ENCODE assay signal across 27 mouse cellular contexts in genomic region chr5:36570098-36570497, GRCm38 (mm10). TPM values are rescaled to one million over a fixed set of nuclear protein-coding genes. Genes with fewer than 3 reads are reported as not detected.
A peak's percentile ranks its signal among the peaks of the same experiment; 100 is the strongest.
DNase-seq lines count a peak whose midpoint lies in the region; ATAC-seq and TF ChIP-seq lines count a peak whose summit lies in the region.
"Had no signal": no experiment of that assay in that cellular context is flagged by ENCODE, and none has a peak within 500 bp of the region (broad histone marks: within the 10 kb centered on the region; RNA-seq: fewer than 3 reads in every experiment).

No protein-coding gene starts in this region.

- intact Hi-C loops in gastrocnemius, adult 2 months (cut with DNase I) = no loop called here
- intact Hi-C loops in gastrocnemius, postnatal 36 days (cut with DNase I) = no loop called here

- H3K4me2 ChIP-seq in intestine, postnatal 0 days (replicated peaks; ENCODE audit: low read depth) = no peak overlapping the region
- H3K4me2 ChIP-seq: embryonic facial prominence, embryonic 13.5 days; embryonic facial prominence, embryonic 15.5 days; forebrain, embryonic 12.5 days had no signal

- H3K4me1 ChIP-seq in liver, adult 2 months (ENCODE audit: control insufficient read depth, insufficient read depth, low read length) = peaks cover 45% of the 10 kb centered on the region
- peaks cover 100% of the 10 kb centered on the region for H3K4me1 ChIP-seq in megakaryocyte, embryonic 14.5 days
- peaks cover 6% of the 10 kb centered on the region; the same call in 1 of the 2 replicates for H3K4me1 ChIP-seq in intestine, postnatal 0 days (replicated peaks; ENCODE audit: control insufficient read depth, insufficient read depth, low read length)

- peaks cover 25% of the 10 kb centered on the region; the same call in 1 of the 2 replicates for H3K79me2 ChIP-seq in liver, adult 2 months (ENCODE audit: control insufficient read depth, insufficient read depth, low read length)

- no peak overlapping the region for H3K27ac ChIP-seq in gastrocnemius, adult 2 months
- peak overlapping the region; percentile 51 for H3K27ac ChIP-seq in liver, adult 2 months (replicated peaks; ENCODE audit: insufficient read depth, low read depth, low read length)
- H3K27ac ChIP-seq in intestine, postnatal 0 days (ENCODE audit: low read depth, low read length) = no peak overlapping the region; the same call in 1 of the 2 replicates
- H3K27ac ChIP-seq: embryonic facial prominence, embryonic 13.5 days; embryonic facial prominence, embryonic 15.5 days; forebrain, embryonic 10.5 days; forebrain, embryonic 12.5 days had no signal

- TF ChIP-seq CTCF in gastrocnemius, adult 2 months (IDR thresholded peaks at IDR 0.05) = no peak
- TF ChIP-seq CTCF in liver, adult 2 months (IDR thresholded peaks at IDR 0.05; ENCODE audit: low read depth, low read length) = no peak
- no peak for TF ChIP-seq CTCF in intestine, postnatal 0 days (IDR thresholded peaks at IDR 0.05; ENCODE audit: low read depth)

- H3K36me3 ChIP-seq in liver, adult 2 months (ENCODE audit: control insufficient read depth, insufficient read depth, low read length) = no peaks in the 10 kb centered on the region; the same call in 1 of the 2 replicates
- peaks cover 75% of the 10 kb centered on the region for H3K36me3 ChIP-seq in megakaryocyte, embryonic 14.5 days (replicated peaks; ENCODE audit: low read length)
- H3K36me3 ChIP-seq in intestine, postnatal 0 days (ENCODE audit: control insufficient read depth, insufficient read depth) = peaks cover 24% of the 10 kb centered on the region; the same call in 1 of the 2 replicates

- no peak for TF ChIP-seq POLR2A in liver, adult 2 months (IDR thresholded peaks at IDR 0.05; ENCODE audit: extremely low read depth, insufficient read depth, low read length)

- H3K4me3 ChIP-seq in gastrocnemius, adult 2 months = no peak overlapping the region
- H3K4me3 ChIP-seq in liver, adult 2 months (ENCODE audit: insufficient read depth, low read depth, low read length) = no peak overlapping the region
- H3K4me3 ChIP-seq in megakaryocyte, embryonic 14.5 days (replicated peaks) = peak overlapping the region; percentile 20
- H3K4me3 ChIP-seq in intestine, postnatal 0 days (ENCODE audit: low read depth, low read length) = no peak overlapping the region
- H3K4me3 ChIP-seq: embryonic facial prominence, embryonic 13.5 days; embryonic facial prominence, embryonic 15.5 days; erythroblast, embryonic 14.5 days; forebrain, embryonic 10.5 days; forebrain, embryonic 12.5 days had no signal

- H3K27me3 ChIP-seq in liver, adult 2 months (ENCODE audit: control insufficient read depth, insufficient read depth, low read length) = no peaks in the 10 kb centered on the region
- no peaks in the 10 kb centered on the region for H3K27me3 ChIP-seq in megakaryocyte, embryonic 14.5 days (replicated peaks)
- H3K27me3 ChIP-seq in intestine, postnatal 0 days (replicated peaks; ENCODE audit: control insufficient read depth, insufficient read depth, low read length) = no peaks in the 10 kb centered on the region
- H3K27me3 ChIP-seq: CH12.LX; embryonic facial prominence, embryonic 13.5 days; embryonic facial prominence, embryonic 15.5 days; forebrain, embryonic 12.5 days; Patski had no signal

- no peak overlapping the region for H3K9ac ChIP-seq in liver, adult 2 months (ENCODE audit: low read depth, low read length)
- no peak overlapping the region for H3K9ac ChIP-seq in intestine, postnatal 0 days (ENCODE audit: low read depth, low read length)
- H3K9ac ChIP-seq: embryonic facial prominence, embryonic 13.5 days; embryonic facial prominence, embryonic 15.5 days; forebrain, embryonic 12.5 days had no signal

- WGBS in liver, adult 2 months = 29% methylated on average over 7 of the region's 7 CpGs
- WGBS in intestine, postnatal 0 days = 83% methylated on average over 7 of the region's 7 CpGs

- peak; percentile 8 for DNase-seq in gastrocnemius, adult 2 months
- no peak for DNase-seq in gastrocnemius, postnatal 36 days
- peak; percentile 94 for DNase-seq in liver, adult 2 months (ENCODE audit: extremely low read depth, low read depth, low spot score)
- DNase-seq in liver = no peak
- DNase-seq: adrenal gland, adult 2 months; adrenal gland, postnatal 10 days; adrenal gland, postnatal 25 days; B cell, adult 2 months; cerebellum, adult 11 months; cerebellum, adult 18-20 months; cerebellum, adult 8-10 months; cerebellum, adult 9-11 months; cerebellum, postnatal 14 days; cerebellum, postnatal 36 days; embryo, embryonic 11 days had no signal

- peaks cover 6% of the 10 kb centered on the region for H3K9me3 ChIP-seq in megakaryocyte, embryonic 14.5 days
- no peaks in the 10 kb centered on the region for H3K9me3 ChIP-seq in intestine, postnatal 0 days (ENCODE audit: control insufficient read depth)
- H3K9me3 ChIP-seq: embryonic facial prominence, embryonic 13.5 days; embryonic facial prominence, embryonic 15.5 days; forebrain, embryonic 10.5 days; forebrain, embryonic 12.5 days; G1E had no signal

- ATAC-seq in megakaryocyte, adult 5-6 weeks (ENCODE audit: poor library complexity, severe bottlenecking) = no peak
- ATAC-seq in intestine, postnatal 0 days = no peak
- ATAC-seq: forebrain, embryonic 14.5 days; Patski had no signal

RNA-seq across cellular contexts. Expression of gene Tbc1d14, which starts 23.0 kb away (rescaled TPM):
- total RNA-seq in gastrocnemius, adult 2 months (2021) = 10 to 100 TPM; 14.3 to 16.7 TPM
- 10 to 100 TPM; 10.4 to 13.3 TPM for total RNA-seq in gastrocnemius, postnatal 36 days (2021)
- 5.4 and 8.2 TPM in 2 replicates for total RNA-seq in liver, adult 2 months (2014; rRNA removed)
- polyA plus RNA-seq in liver, adult 2 months (2012; rRNA removed) = 8.4 and 8.9 TPM in 2 replicates
- 7.1 and 8.7 TPM in 2 replicates for polyA plus RNA-seq in megakaryocyte, embryonic 14.5 days (2012; ENCODE audit: insufficient read depth, low replicate concordance)
- 22.3 and 25.5 TPM in 2 replicates for total RNA-seq in megakaryocyte, adult 5-6 weeks (2015)
- total RNA-seq in megakaryocyte, adult 5-6 weeks (2017) = 11.2 and 16.2 TPM in 2 replicates
- 16.8 and 17.2 TPM in 2 replicates for polyA plus RNA-seq in intestine, postnatal 0 days (2015; fragmentation: Nextera tagmentation; extraction: Ambion mirVana)

Comparison
In these comparisons a context has a peak if more than half of its experiments do, and no peak if none do; other contexts are left out.
1. DNase-seq: peak in gastrocnemius, adult 2 months (single experiment) and liver, adult 2 months (single experiment); none in gastrocnemius, postnatal 36 days (0 of 2) and liver (single experiment).